Mouse (Mus musculus) NIH3T3 (cell line): ENCODE measurements around the gene Atad3a.

ENCODE experiments used
- DNase-seq: peaks from one replicate; pipeline ENCODE4 v3.0.0-alpha.2; 2012; ENCODE audit warnings: low read depth

The Atad3a gene

DNA sequence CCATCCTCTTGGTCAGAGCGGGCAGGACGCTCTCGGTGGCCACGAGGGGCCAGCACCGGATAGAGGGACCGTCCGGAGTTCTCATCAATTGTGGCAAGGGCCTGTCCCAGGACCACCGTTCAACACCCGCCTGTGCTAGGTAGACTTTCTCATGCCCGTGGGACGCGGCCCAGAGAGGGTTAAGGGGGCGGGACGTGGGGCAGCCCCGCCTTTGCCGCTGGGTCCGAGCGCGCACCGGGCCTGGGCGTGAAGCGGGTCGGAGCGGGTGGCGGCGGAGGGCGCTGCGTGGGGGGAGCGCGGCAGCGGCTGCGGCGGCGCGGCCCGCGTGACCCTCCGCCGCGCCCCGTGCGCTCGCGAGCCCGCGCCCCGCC is 66.8 kb downstream of the Atad3a start, which contains the start of gene Fndc10:
Gene Fndc10 (plus strand): TSS at position 232 of the 371 bp plus-strand sequence.
- DNase-seq: peak; percentile 61

DNA sequence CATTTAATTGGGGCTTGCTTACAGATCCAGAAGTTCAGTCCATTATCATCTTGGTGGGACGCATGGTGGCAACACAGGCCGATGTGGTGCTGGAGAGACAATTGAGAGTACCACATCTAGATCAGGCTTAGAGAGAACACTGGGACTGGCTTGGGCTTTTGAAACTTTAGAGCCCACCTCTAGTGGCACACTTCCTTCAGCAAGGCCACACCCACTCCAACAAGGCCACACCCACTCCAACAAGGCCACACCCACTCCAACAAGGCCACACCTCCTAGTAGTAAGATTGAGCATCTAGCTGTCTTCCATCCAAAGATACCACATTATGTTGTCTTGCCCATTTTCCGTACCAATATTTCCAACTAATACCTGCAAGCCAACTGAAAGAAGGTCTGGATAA is 68.5 kb downstream of the Atad3a start:
- no peak for DNase-seq
